Comparison of ENCODE assay signal across 16 mouse cellular contexts in genomic region chr9:69361951-69362445, GRCm38 (mm10).
"Had no signal": no experiment of that assay in that cellular context is flagged by ENCODE, and none has a peak within 500 bp of the region (broad histone marks: within the 10 kb centered on the region; RNA-seq: fewer than 3 reads in every experiment).

No protein-coding gene starts in this region.

- H3K27ac ChIP-seq: liver, embryonic 15.5 days; midbrain, embryonic 10.5 days; midbrain, embryonic 12.5 days; neural tube, embryonic 12.5 days; stomach, embryonic 15.5 days; stomach, postnatal 0 days had no signal

- H3K4me3 ChIP-seq: liver, embryonic 15.5 days; midbrain, embryonic 10.5 days; midbrain, embryonic 12.5 days; myocyte; neural tube, embryonic 12.5 days; stomach, embryonic 15.5 days had no signal

- DNase-seq: liver, postnatal 0 days; lung, embryonic 14.5 days; lung, postnatal 10 days; lung, postnatal 4 days; midbrain, embryonic 14.5 days; right cerebral cortex, postnatal 14 days; thymus, adult 2 months; thymus, postnatal 25 days; thymus, postnatal 4 days had no signal
